Comparison of ENCODE assay signal across 19 mouse cellular contexts in the genomic region with DNA sequence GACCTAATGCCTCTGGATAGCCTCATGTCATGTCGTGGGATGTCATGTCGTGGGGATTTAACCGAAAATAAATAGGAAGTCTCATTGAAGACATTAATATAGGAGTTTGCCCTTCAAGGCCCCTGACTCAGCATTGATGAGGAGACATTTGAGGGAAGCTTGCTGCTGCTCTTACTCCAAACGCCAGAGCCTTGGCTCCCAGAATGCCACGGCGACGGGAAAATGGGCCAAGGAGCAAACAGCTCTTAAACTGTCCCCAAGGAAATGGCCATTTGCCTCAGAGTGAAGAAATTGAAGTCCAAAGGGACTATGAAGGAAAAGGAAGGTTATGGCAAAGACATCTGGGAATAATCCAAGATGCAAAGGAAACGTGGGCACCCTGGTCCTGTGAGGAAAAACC. TPM values are rescaled to one million over a fixed set of nuclear protein-coding genes. Genes with fewer than 3 reads are reported as not detected.
DNase-seq lines count a peak whose midpoint lies in the region; ATAC-seq and TF ChIP-seq lines count a peak whose summit lies in the region.
"Had no signal": no experiment of that assay in that cellular context is flagged by ENCODE, and none has a peak within 500 bp of the region (broad histone marks: within the 10 kb centered on the region; RNA-seq: fewer than 3 reads in every experiment).

No protein-coding gene starts in this region.

- no peak for TF ChIP-seq POLR2A in kidney, adult 2 months (IDR thresholded peaks at IDR 0.05; ENCODE audit: low read depth, low read length)

- WGBS in forebrain, embryonic 10.5 days = 89% methylated on average over 8 of the region's 8 CpGs
- 90% methylated on average over 8 of the region's 8 CpGs for WGBS in forebrain, embryonic 13.5 days
- WGBS in kidney, adult 2 months = 81% methylated on average over 8 of the region's 8 CpGs
- WGBS in kidney, embryonic 16.5 days = 84% methylated on average over 8 of the region's 8 CpGs
- 88% methylated on average over 8 of the region's 8 CpGs for WGBS in limb, embryonic 10.5 days
- WGBS in hindbrain, embryonic 12.5 days = 81% methylated on average over 8 of the region's 8 CpGs

- no peak overlapping the region for H3K4me2 ChIP-seq in forebrain, embryonic 13.5 days
- H3K4me2 ChIP-seq in kidney, embryonic 16.5 days (replicated peaks; ENCODE audit: low read depth, low read length) = no peak overlapping the region
- no peak overlapping the region for H3K4me2 ChIP-seq in hindbrain, embryonic 12.5 days (replicated peaks)
- H3K4me2 ChIP-seq: hindbrain, embryonic 14.5 days; kidney, embryonic 15.5 days; liver, embryonic 11.5 days; neural tube, embryonic 15.5 days had no signal

- no peak overlapping the region for H3K9ac ChIP-seq in forebrain, embryonic 13.5 days
- H3K9ac ChIP-seq in kidney, embryonic 16.5 days (replicated peaks; ENCODE audit: low read length) = no peak overlapping the region
- no peak overlapping the region for H3K9ac ChIP-seq in hindbrain, embryonic 12.5 days
- H3K9ac ChIP-seq: hindbrain, embryonic 14.5 days; kidney, embryonic 15.5 days; neural tube, embryonic 15.5 days had no signal

- no peak overlapping the region for H3K27ac ChIP-seq in forebrain, embryonic 10.5 days
- no peak overlapping the region for H3K27ac ChIP-seq in forebrain, embryonic 13.5 days
- H3K27ac ChIP-seq in kidney, adult 2 months (ENCODE audit: insufficient read depth, low read depth, low read length) = no peak overlapping the region
- H3K27ac ChIP-seq in kidney, embryonic 16.5 days (ENCODE audit: low read length) = no peak overlapping the region
- no peak overlapping the region for H3K27ac ChIP-seq in limb, embryonic 10.5 days
- no peak overlapping the region for H3K27ac ChIP-seq in hindbrain, embryonic 12.5 days
- H3K27ac ChIP-seq: hindbrain, embryonic 14.5 days; kidney, embryonic 15.5 days; neural tube, embryonic 15.5 days had no signal

- DNase-seq in forebrain, embryonic 10.5 days (ENCODE audit: extremely low spot score, low spot score) = peak; percentile 5
- peak; percentile 22 for DNase-seq in kidney, adult 2 months
- peak; percentile 17 for DNase-seq in limb, embryonic 10.5 days (ENCODE audit: low spot score)
- peak; percentile 41 for DNase-seq in lung, postnatal 36 days
- DNase-seq: cerebellum, adult 18-20 months; gastrocnemius, postnatal 10 days; heart, postnatal 10 days; right cerebral cortex, postnatal 25 days; thymus, postnatal 36 days had no signal

- H3K27me3 ChIP-seq in forebrain, embryonic 10.5 days (ENCODE audit: poor library complexity, severe bottlenecking) = no peaks in the 10 kb centered on the region
- H3K27me3 ChIP-seq in forebrain, embryonic 13.5 days = no peaks in the 10 kb centered on the region
- H3K27me3 ChIP-seq in kidney, adult 2 months (replicated peaks; ENCODE audit: control insufficient read depth, insufficient read depth, low read length) = no peaks in the 10 kb centered on the region
- no peaks in the 10 kb centered on the region for H3K27me3 ChIP-seq in kidney, embryonic 16.5 days (ENCODE audit: insufficient read depth, low read length)
- no peaks in the 10 kb centered on the region for H3K27me3 ChIP-seq in limb, embryonic 10.5 days (ENCODE audit: low read depth, poor library complexity, severe bottlenecking)
- no peaks in the 10 kb centered on the region for H3K27me3 ChIP-seq in hindbrain, embryonic 12.5 days
- H3K27me3 ChIP-seq: CH12.LX; kidney, embryonic 15.5 days; neural tube, embryonic 15.5 days had no signal

- H3K36me3 ChIP-seq in forebrain, embryonic 10.5 days (replicated peaks) = no peaks in the 10 kb centered on the region
- H3K36me3 ChIP-seq in forebrain, embryonic 13.5 days (ENCODE audit: poor library complexity, severe bottlenecking) = no peaks in the 10 kb centered on the region
- no peaks in the 10 kb centered on the region for H3K36me3 ChIP-seq in kidney, adult 2 months (ENCODE audit: control insufficient read depth, insufficient read depth, low read length)
- peaks cover 5% of the 10 kb centered on the region; the same call in 1 of the 2 replicates for H3K36me3 ChIP-seq in kidney, embryonic 16.5 days (ENCODE audit: insufficient read depth, low read length)
- H3K36me3 ChIP-seq in limb, embryonic 10.5 days = peaks cover 7% of the 10 kb centered on the region; the same call in 1 of the 2 replicates
- H3K36me3 ChIP-seq in hindbrain, embryonic 12.5 days = no peaks in the 10 kb centered on the region

- H3K4me3 ChIP-seq in forebrain, embryonic 10.5 days = no peak overlapping the region
- H3K4me3 ChIP-seq in forebrain, embryonic 13.5 days = no peak overlapping the region
- no peak overlapping the region for H3K4me3 ChIP-seq in kidney, adult 2 months (ENCODE audit: insufficient read depth, low read depth, low read length)
- H3K4me3 ChIP-seq in kidney, embryonic 16.5 days (ENCODE audit: low read length) = no peak overlapping the region
- no peak overlapping the region for H3K4me3 ChIP-seq in limb, embryonic 10.5 days
- H3K4me3 ChIP-seq in hindbrain, embryonic 12.5 days = no peak overlapping the region
- H3K4me3 ChIP-seq: kidney, embryonic 15.5 days; neural tube, embryonic 15.5 days had no signal

- no peak for TF ChIP-seq CTCF in kidney, adult 2 months (conservative IDR thresholded peaks at IDR 0.05; ENCODE audit: insufficient read depth, insufficient read length, low read depth, low read length)

- no peaks in the 10 kb centered on the region for H3K9me3 ChIP-seq in forebrain, embryonic 10.5 days
- H3K9me3 ChIP-seq in forebrain, embryonic 13.5 days (replicated peaks) = no peaks in the 10 kb centered on the region
- no peaks in the 10 kb centered on the region for H3K9me3 ChIP-seq in kidney, embryonic 16.5 days (ENCODE audit: low read length)
- H3K9me3 ChIP-seq in limb, embryonic 10.5 days (replicated peaks) = no peaks in the 10 kb centered on the region
- no peaks in the 10 kb centered on the region for H3K9me3 ChIP-seq in hindbrain, embryonic 12.5 days (replicated peaks)
- H3K9me3 ChIP-seq: kidney, embryonic 15.5 days; neural tube, embryonic 15.5 days had no signal

- H3K4me1 ChIP-seq in forebrain, embryonic 10.5 days = peaks cover 1% of the 10 kb centered on the region; the same call in 1 of the 2 replicates
- H3K4me1 ChIP-seq in forebrain, embryonic 13.5 days = no peaks in the 10 kb centered on the region
- H3K4me1 ChIP-seq in kidney, adult 2 months (ENCODE audit: control insufficient read depth, insufficient read depth, low read length) = no peaks in the 10 kb centered on the region
- H3K4me1 ChIP-seq in kidney, embryonic 16.5 days (ENCODE audit: insufficient read depth, low read length) = peaks cover 1% of the 10 kb centered on the region; the same call in 1 of the 2 replicates
- H3K4me1 ChIP-seq in limb, embryonic 10.5 days = peaks cover 11% of the 10 kb centered on the region
- H3K4me1 ChIP-seq in hindbrain, embryonic 12.5 days = no peaks in the 10 kb centered on the region

- ATAC-seq in forebrain, embryonic 13.5 days = no peak
- no peak for ATAC-seq in kidney, embryonic 16.5 days (ENCODE audit: low FRiP score, low TSS enrichment)
- ATAC-seq in hindbrain, embryonic 12.5 days (ENCODE audit: low FRiP score) = no peak
- ATAC-seq: intestine, embryonic 16.5 days; midbrain, embryonic 16.5 days had no signal

RNA-seq across cellular contexts. Expression of a gene that starts 34.8 kb away (rescaled TPM):
- polyA plus RNA-seq in forebrain, embryonic 10.5 days (2016; fragmentation: Nextera tagmentation; extraction: Ambion mirVana) = 12.9 and 15.6 TPM in 2 replicates
- 12.1 and 12.7 TPM in 2 replicates for polyA plus RNA-seq in forebrain, embryonic 13.5 days (2015; fragmentation: Nextera tagmentation; extraction: Ambion mirVana)
- polyA plus RNA-seq in kidney, adult 2 months (2012; rRNA removed) = 31.1 and 32.5 TPM in 2 replicates
- 121 and 130 TPM in 2 replicates for polyA plus RNA-seq in kidney, embryonic 16.5 days (2015; fragmentation: Nextera tagmentation; extraction: Ambion mirVana)
- 27.7 and 29.8 TPM in 2 replicates for polyA plus RNA-seq in limb, embryonic 10.5 days (2016; fragmentation: Nextera tagmentation; extraction: Ambion mirVana)
- polyA plus RNA-seq in hindbrain, embryonic 12.5 days (2016; fragmentation: Nextera tagmentation; extraction: Ambion mirVana) = 68.7 and 76.0 TPM in 2 replicates
